Mouse (Mus musculus) spleen, adult 2 months (tissue): ENCODE measurements around the gene Ccn5. TPM values are rescaled to one million over a fixed set of nuclear protein-coding genes. Genes with fewer than 3 reads are reported as not detected.

Source experiments
- DNase-seq, 2 experiments: peaks; one replicate each; pipeline versions ENCODE4 v3.0.0 to v3.0.0-alpha.2; 2012 to 2021; ENCODE audit warnings: low spot score in 2 of 2, low read depth in 1 of 2
- H3K27ac ChIP-seq: fragments of 200-500 bp; 2 replicates; pipeline ENCODE4 v1.5.1; 2012; ENCODE audit warnings: low read length, inconsistent platforms; ENCODE audit not compliant: insufficient read depth
- H3K27me3 ChIP-seq: fragments of 200-500 bp; 2 replicates; pipeline ENCODE4 v1.6.1; 2012; ENCODE audit warnings: mild to moderate bottlenecking, moderate library complexity, low read length, inconsistent platforms; ENCODE audit not compliant: control insufficient read depth, insufficient read depth
- H3K36me3 ChIP-seq: fragments of 200-500 bp; 2 replicates; pipeline ENCODE4 v1.6.1; 2012; ENCODE audit warnings: mild to moderate bottlenecking, low read length, inconsistent platforms; ENCODE audit not compliant: control insufficient read depth, insufficient read depth
- H3K4me1 ChIP-seq: fragments of 200-500 bp; 2 replicates; pipeline ENCODE4 v1.6.1; 2011; ENCODE audit warnings: inconsistent platforms; ENCODE audit not compliant: control insufficient read depth, insufficient read depth, insufficient read length
- H3K4me3 ChIP-seq: fragments of 200-500 bp; 2 replicates; pipeline ENCODE4 v1.5.1; 2011; ENCODE audit warnings: mild to moderate bottlenecking, inconsistent platforms; ENCODE audit not compliant: insufficient read depth, insufficient read length; ENCODE audit errors: extremely low read depth
- CTCF ChIP-seq: fragments of 200-500 bp; IDR thresholded peaks from 2 replicates; pipeline ENCODE4 v1.5.1; 2011; ENCODE audit warnings: mild to moderate bottlenecking, inconsistent platforms; ENCODE audit not compliant: insufficient read depth, insufficient read length, insufficient replicate concordance; ENCODE audit errors: extremely low read depth
- POLR2A ChIP-seq: fragments of 200-500 bp; IDR thresholded peaks from 2 replicates; pipeline ENCODE4 v1.6.1; 2011; ENCODE audit warnings: low read depth, low read length, inconsistent platforms
- WGBS: fragments of 180-500 bp; shearing (Covaris S2); methylation state at CpG from one replicate; pipeline ENCODE4 v1.1.7; 2018; 5-methylcytosine and 5-hydroxymethylcytosine counted together
- polyA plus RNA-seq: library from polyadenylated mRNA; depleted of rRNA; stranded (reverse); fragments of >200 nt; gene quantifications from 2 replicates; pipeline ENCODE4 v1.2.3, GENCODE M21; 2012

The Ccn5 gene
- polyA plus RNA-seq, 1 experiment = 4.8 TPM

DNA sequence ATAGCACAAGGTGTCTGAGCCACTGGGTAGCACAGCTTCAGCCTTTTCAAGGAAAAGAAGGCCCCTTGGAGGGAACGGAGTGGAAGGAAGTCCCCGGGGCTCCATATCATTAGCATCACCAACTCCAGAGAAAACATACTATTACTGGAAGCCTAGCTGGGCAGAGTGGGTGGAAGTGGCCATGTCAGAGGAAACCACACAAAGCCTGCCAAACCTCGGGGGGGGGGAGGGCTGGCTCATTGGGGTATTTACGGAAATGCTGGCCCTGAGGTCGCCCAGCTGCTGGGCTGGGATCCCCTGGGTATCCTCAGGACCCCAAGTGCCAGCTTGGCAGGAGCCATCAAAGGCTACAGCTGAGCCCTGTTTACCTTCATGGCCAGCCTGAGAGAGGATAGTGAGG lies 7.6 kb upstream of the Ccn5 start:
- Histone ChIP-seq H3K4me1 (no peaks in the 10 kb centered on the region; the same call in 1 of the 2 replicates), H3K27me3 (no peaks in the 10 kb centered on the region), H3K27ac (no peak overlapping the region), H3K36me3 (no peaks in the 10 kb centered on the region), H3K4me3 (no peak overlapping the region)
- no peak for DNase-seq
- TF ChIP-seq POLR2A (no peak), CTCF (no peak)
- WGBS = 14% methylated on average over 5 of the region's 5 CpGs

DNA sequence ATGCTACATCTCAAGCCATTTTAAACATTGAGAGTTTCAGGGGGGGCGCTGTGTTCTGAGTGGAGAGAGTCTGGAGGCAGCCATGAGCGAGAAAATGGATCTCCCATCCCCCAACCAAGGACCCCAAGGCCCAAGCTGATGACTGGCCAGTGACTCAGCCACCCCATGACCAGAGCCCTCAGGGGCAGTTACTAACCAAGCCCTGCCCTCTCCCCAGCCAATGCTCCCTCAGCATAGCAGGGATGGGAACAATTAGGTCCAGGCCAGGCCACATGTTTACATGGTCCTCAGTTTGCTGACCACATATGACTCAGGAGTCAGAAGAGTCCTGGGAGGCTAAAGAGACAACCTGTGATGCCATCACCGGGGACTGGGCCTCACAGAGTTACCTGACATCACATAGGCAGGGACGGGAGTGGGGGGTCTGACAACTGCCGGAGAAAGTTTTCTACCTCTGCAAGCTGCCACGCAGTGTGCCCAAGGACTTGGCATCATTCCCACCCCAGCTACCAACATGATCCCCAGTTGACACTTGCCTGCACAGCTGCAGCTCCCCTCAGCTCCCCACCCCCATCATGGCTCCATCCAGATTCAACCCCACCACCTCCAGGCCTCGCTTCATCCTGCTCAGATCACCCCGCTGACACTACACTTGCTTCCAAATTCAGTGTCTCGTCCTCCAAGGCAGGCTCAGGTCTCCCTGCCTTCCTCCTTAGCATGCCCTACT lies 5.8 kb upstream of the Ccn5 start:
- TF ChIP-seq CTCF (no peak), POLR2A (no peak)
- WGBS = 76% methylated on average over 9 of the region's 9 CpGs
- Histone ChIP-seq H3K27me3 (no peaks in the 10 kb centered on the region), H3K27ac (no peak overlapping the region), H3K4me1 (no peaks in the 10 kb centered on the region; the same call in 1 of the 2 replicates), H3K4me3 (no peak overlapping the region), H3K36me3 (no peaks in the 10 kb centered on the region)
- DNase-seq = no peak

DNA sequence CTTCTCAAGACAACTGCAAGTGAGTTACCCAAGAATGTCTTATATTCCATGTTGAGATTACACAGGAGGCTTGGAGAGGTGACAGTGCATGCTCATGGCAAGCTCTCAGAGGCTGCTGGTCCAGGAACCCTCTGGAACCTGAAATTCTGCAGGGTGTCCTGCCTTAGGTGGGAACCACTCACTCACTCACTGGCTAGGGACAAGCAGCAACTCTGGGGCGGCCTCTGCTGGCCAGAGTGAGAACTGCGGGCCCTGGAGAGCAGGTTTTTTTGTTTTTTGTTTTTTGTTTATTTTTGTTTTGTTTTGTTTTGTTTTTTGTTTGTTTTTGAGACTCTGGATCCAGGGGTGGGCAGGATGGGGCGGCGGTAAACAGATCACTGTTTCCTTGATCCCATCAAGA lies 2.6 kb downstream of the Ccn5 start:
- no peak overlapping the region for H3K4me3 ChIP-seq
- WGBS = 3% methylated on average over 4 of the region's 4 CpGs
- no peaks in the 10 kb centered on the region for H3K4me1 ChIP-seq
- no peaks in the 10 kb centered on the region for H3K36me3 ChIP-seq
- no peaks in the 10 kb centered on the region for H3K27me3 ChIP-seq
- no peak for TF ChIP-seq POLR2A
- TF ChIP-seq CTCF = peak; percentile 93
- peak in 1 of 2 experiments; percentile 28 for DNase-seq
- H3K27ac ChIP-seq = no peak overlapping the region

DNA sequence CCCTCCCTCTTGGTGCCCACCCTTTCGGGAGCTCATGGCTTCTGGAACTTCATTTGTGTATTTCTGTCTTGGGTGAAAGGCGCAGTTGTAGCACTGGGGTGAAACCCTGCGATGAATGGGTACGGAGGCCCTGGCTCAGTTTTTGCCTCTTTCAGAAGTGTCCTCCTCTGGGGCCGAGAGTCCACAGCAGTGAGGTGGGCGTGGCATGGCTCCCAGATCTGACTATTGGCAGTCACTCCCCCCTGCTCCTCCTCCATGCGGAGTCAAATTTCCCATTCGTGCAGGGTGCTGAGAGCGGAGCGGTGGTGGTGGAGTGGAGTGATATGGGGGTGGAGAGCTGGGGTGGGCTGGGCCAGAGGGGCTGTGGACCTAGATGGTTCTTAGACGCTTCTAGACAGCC lies 3.1 kb downstream of the Ccn5 start:
- TF ChIP-seq POLR2A (no peak), CTCF (no peak)
- H3K36me3 ChIP-seq = no peaks in the 10 kb centered on the region
- no peak overlapping the region for H3K27ac ChIP-seq
- H3K4me1 ChIP-seq = no peaks in the 10 kb centered on the region
- no peak overlapping the region for H3K4me3 ChIP-seq
- H3K27me3 ChIP-seq = no peaks in the 10 kb centered on the region
- DNase-seq = no peak
- 74% methylated on average over 11 of the region's 11 CpGs for WGBS

DNA sequence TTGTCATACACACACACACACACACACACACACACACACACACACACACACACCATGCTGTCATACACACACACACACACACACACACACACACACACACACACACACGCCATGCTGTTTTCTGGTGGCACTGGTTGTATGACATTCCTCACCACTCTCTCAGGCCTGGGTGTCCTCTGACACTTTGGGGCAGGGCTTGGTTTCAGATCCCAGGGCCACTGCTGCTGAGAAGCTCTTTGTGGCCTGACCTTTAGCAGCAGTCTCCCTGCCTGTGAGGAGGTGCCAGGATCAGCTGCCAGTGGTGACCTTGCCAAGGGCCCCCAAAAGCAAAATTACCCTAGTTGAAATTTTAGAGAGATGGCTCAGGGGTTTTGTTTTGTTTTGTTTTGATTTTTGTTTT lies 5.2 kb downstream of the Ccn5 start:
- no peaks in the 10 kb centered on the region for H3K27me3 ChIP-seq
- 87% methylated on average over 1 of the region's 1 CpGs for WGBS
- H3K27ac ChIP-seq = no peak overlapping the region
- no peaks in the 10 kb centered on the region for H3K36me3 ChIP-seq
- DNase-seq = no peak
- no peak overlapping the region for H3K4me3 ChIP-seq
- H3K4me1 ChIP-seq = no peaks in the 10 kb centered on the region
- TF ChIP-seq CTCF (no peak), POLR2A (no peak)

DNA sequence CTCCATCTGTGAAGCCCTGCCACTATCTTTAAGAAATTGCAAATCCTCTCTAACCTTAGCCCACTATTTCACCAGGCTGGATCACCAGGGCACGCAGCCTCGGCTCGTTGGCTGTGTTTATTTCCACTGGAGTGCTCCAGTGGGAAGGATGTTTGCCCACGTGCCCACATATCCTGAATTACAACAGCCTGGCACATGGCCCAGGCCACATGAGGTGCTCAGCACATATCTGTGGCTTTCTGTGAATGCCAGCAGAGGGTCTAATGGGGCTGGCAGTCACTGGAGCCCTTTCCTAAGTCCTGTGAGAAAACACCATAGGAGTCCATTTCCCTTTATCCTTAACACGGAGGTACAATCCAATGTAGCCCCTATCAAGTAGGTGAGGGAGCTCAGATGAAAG lies 5.8 kb downstream of the Ccn5 start:
- no peak for DNase-seq

DNA sequence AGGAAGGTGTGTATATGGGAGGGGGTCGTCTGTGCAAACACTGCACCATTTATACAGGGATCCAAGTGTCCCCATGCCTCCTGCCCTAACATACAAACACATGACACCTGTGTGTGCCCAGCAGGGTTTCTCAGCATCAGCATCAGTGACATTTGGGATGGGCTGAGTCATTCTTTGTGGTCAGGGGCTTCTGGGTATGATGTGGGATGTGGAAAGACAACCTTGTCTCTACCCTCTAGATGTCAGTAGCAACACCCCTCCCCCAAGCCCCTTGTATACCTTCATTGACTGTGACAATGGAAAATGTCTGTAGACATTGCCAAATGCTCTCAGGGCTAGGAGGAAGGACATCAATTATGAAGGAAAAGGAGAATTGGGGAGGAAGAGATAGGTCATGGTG lies 10.5 kb downstream of the Ccn5 start:
- 69% methylated on average over 1 of the region's 1 CpGs for WGBS
- H3K4me1 ChIP-seq = no peaks in the 10 kb centered on the region
- H3K36me3 ChIP-seq = no peaks in the 10 kb centered on the region
- no peak for TF ChIP-seq CTCF
- no peak for TF ChIP-seq POLR2A
- no peak overlapping the region for H3K27ac ChIP-seq
- no peak for DNase-seq
- no peaks in the 10 kb centered on the region for H3K27me3 ChIP-seq
- no peak overlapping the region for H3K4me3 ChIP-seq

More for the DNA sequence above, 5.8 kb downstream of the Ccn5 start:
- Histone ChIP-seq H3K4me3 (no peak overlapping the region), H3K4me1 (no peaks in the 10 kb centered on the region), H3K27me3 (no peaks in the 10 kb centered on the region), H3K27ac (no peak overlapping the region), H3K36me3 (no peaks in the 10 kb centered on the region)
- WGBS = 57% methylated on average over 5 of the region's 5 CpGs
- TF ChIP-seq CTCF = no peak
- TF ChIP-seq POLR2A = no peak
